Mouse (Mus musculus): Measurements from ENCODE around the gene Fam198a.

GRCm38 (mm10) chr9:121936952-121937351 is 13.8 kb upstream of the Fam198a start:
- TF ChIP-seq CTCF (IDR thresholded peaks at IDR 0.05; ENCODE audit: low read depth, low read length): no peak
- TF ChIP-seq POLR2A (IDR thresholded peaks at IDR 0.05; ENCODE audit: borderline replicate concordance, low read depth, low read length): no peak
